Mouse (Mus musculus) bone marrow macrophage, adult 2 months (primary cell): ENCODE results near the gene Cyp3a57. TPM values are rescaled to one million over a fixed set of nuclear protein-coding genes. Genes with fewer than 3 reads are reported as not detected.

Source experiments
- H3K27ac ChIP-seq: 2 replicates; pipeline ENCODE4 v1.5.1; 2012; ENCODE audit warnings: low read depth, low read length; ENCODE audit not compliant: insufficient read depth
- H3K4me1 ChIP-seq: 2 replicates; pipeline ENCODE4 v1.6.1; 2012; ENCODE audit warnings: low read length; ENCODE audit not compliant: control insufficient read depth, insufficient read depth
- H3K4me3 ChIP-seq: 2 replicates; pipeline ENCODE4 v1.5.1; 2012; ENCODE audit warnings: mild to moderate bottlenecking, low read length, moderate library complexity; ENCODE audit not compliant: insufficient read depth
- CTCF ChIP-seq: IDR thresholded peaks from 2 replicates; pipeline ENCODE4 v1.5.1; 2012; ENCODE audit warnings: low read depth, mild to moderate bottlenecking, low read length, moderate library complexity
- POLR2A ChIP-seq: IDR thresholded peaks from 2 replicates; pipeline ENCODE4 v1.6.1; 2012; ENCODE audit warnings: mild to moderate bottlenecking, low read depth, low read length, borderline replicate concordance
- polyA plus RNA-seq: library from polyadenylated mRNA; stranded (reverse); fragments of >200 nt; gene quantifications from 2 replicates; pipeline ENCODE4 v1.2.4, GENCODE M21; 2012; ENCODE audit not compliant: missing spikeins, insufficient read depth, insufficient read length

The Cyp3a57 gene
- polyA plus RNA-seq, 1 experiment, result not detected

DNA sequence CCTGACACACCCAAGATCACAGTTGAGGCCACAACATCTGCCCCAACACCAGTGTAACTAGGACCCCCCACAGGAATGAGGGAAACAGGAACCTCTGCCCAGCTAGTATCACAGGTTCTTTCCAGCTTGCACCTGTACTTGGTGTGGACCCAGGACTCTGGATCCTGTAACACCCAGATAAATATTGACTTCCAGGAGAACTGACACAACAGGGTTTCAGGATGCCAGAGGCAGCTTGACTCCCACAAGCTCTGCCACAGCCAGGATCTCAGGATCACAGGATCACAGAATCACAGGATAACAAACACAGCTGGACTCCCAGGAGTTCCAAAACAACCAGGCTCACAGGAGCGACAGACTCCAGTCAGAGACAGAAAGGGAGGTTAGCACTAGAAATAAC is 77.2 kb downstream of the Cyp3a57 start:
- no peak overlapping the region for H3K27ac ChIP-seq
- H3K4me3 ChIP-seq, result no peak overlapping the region
- no peaks in the 10 kb centered on the region for H3K4me1 ChIP-seq
- no peak for TF ChIP-seq POLR2A

- Histone ChIP-seq H3K4me1 (no peaks in the 10 kb centered on the region), H3K27ac (no peak overlapping the region), H3K4me3 (no peak overlapping the region)
- no peak for TF ChIP-seq POLR2A
- no peak for TF ChIP-seq CTCF
Measured at GRCm38 (mm10) chr5:145431004-145431403, 85.9 kb downstream of the Cyp3a57 start.

GRCm38 (mm10) chr5:145433688-145434087 is 88.6 kb downstream of the Cyp3a57 start:
- Histone ChIP-seq H3K4me3 (no peak overlapping the region), H3K4me1 (no peaks in the 10 kb centered on the region), H3K27ac (no peak overlapping the region)
- TF ChIP-seq CTCF, result no peak
- TF ChIP-seq POLR2A, result no peak

Other genes with a start within 250 kb of the Cyp3a57 start
- gene Arpc1b, start 231.1 kb upstream of the Cyp3a57 start, polyA plus RNA-seq, result 829 and 891 TPM in 2 replicates
- 72.8 and 76.5 TPM in 2 replicates for gene Pdap1, start 205.0 kb upstream of the Cyp3a57 start, polyA plus RNA-seq
- gene Bud31, start 204.9 kb upstream of the Cyp3a57 start, polyA plus RNA-seq, result 128 and 135 TPM in 2 replicates
- 10.0 and 11.4 TPM in 2 replicates for gene Ptcd1, start 178.2 kb upstream of the Cyp3a57 start, polyA plus RNA-seq
- gene Cpsf4, start 178.1 kb upstream of the Cyp3a57 start, polyA plus RNA-seq, result 24.9 and 25.7 TPM in 2 replicates
- gene Atp5j2, start 153.2 kb upstream of the Cyp3a57 start, polyA plus RNA-seq, result 271 and 314 TPM in 2 replicates
- gene Zkscan14, start 143.4 kb upstream of the Cyp3a57 start, polyA plus RNA-seq, result 8.0 and 8.4 TPM in 2 replicates
- gene Zkscan5, start 140.7 kb upstream of the Cyp3a57 start, polyA plus RNA-seq, result 7.8 and 9.5 TPM in 2 replicates
- 26.7 and 27.5 TPM in 2 replicates for gene Zfp655, start 113.6 kb upstream of the Cyp3a57 start, polyA plus RNA-seq
- 6.9 and 7.7 TPM in 2 replicates for gene Zscan25, start 64.8 kb upstream of the Cyp3a57 start, polyA plus RNA-seq
- gene Cyp3a16, start 124.4 kb downstream of the Cyp3a57 start, polyA plus RNA-seq, result not detected in 2 replicates
- not detected in 2 replicates for gene Cyp3a41b, start 239.5 kb downstream of the Cyp3a57 start, polyA plus RNA-seq